Mouse (Mus musculus): ENCODE measurements at regions not wholly inside any gene's neighbourhood (a gene's known extent, or its start where the extent isn't known, plus 50 kb on each side); places are given as distances from the start of the nearest gene placed in this dataset.

GRCm38 (mm10) chr1:193922756-193923155 is 552.7 kb upstream of the Camk1g start:
- ATAC-seq (ENCODE audit: extremely low read depth, insufficient number of reproducible peaks, low FRiP score, poor library complexity, severe bottlenecking): no peak
- no peak for TF ChIP-seq POLR2AphosphoS5 (IDR thresholded peaks at IDR 0.05; ENCODE audit: insufficient replicate concordance, low read depth, low read length)
- TF ChIP-seq TAL1 (conservative IDR thresholded peaks at IDR 0.05; ENCODE audit: low read depth, low read length): no peak
- no peak for TF ChIP-seq GATA2 (IDR thresholded peaks at IDR 0.05; ENCODE audit: borderline replicate concordance, low read depth, low read length)
- TF ChIP-seq GATA1 (IDR thresholded peaks at IDR 0.05; ENCODE audit: borderline replicate concordance, low read length): no peak
- TF ChIP-seq CTCF (IDR thresholded peaks at IDR 0.05; ENCODE audit: low read depth, low read length): no peak
- H3K9me3 ChIP-seq (replicated peaks): no peaks in the 10 kb centered on the region
- DNase-seq (ENCODE audit: low spot score): no peak
- no peaks in the 10 kb centered on the region for H3K36me3 ChIP-seq (replicated peaks)
- no peaks in the 10 kb centered on the region for H3K4me1 ChIP-seq (ENCODE audit: insufficient read depth, low read depth, low read length)
- H3K4me3 ChIP-seq (ENCODE audit: low read depth, low read length): no peak overlapping the region
- no peaks in the 10 kb centered on the region for H3K27me3 ChIP-seq (ENCODE audit: insufficient read depth, low read length)

GRCm38 (mm10) chr1:193919243-193919642 is 549.1 kb upstream of the Camk1g start:
- no peaks in the 10 kb centered on the region for H3K36me3 ChIP-seq (replicated peaks)
- no peaks in the 10 kb centered on the region for H3K9me3 ChIP-seq (replicated peaks)
- TF ChIP-seq GATA2 (IDR thresholded peaks at IDR 0.05; ENCODE audit: borderline replicate concordance, low read depth, low read length) (no peak), TAL1 (conservative IDR thresholded peaks at IDR 0.05; ENCODE audit: low read depth, low read length) (no peak), GATA1 (IDR thresholded peaks at IDR 0.05; ENCODE audit: borderline replicate concordance, low read length) (no peak), POLR2AphosphoS5 (IDR thresholded peaks at IDR 0.05; ENCODE audit: insufficient replicate concordance, low read depth, low read length) (no peak), CTCF (IDR thresholded peaks at IDR 0.05; ENCODE audit: low read depth, low read length) (no peak)
- H3K4me3 ChIP-seq (ENCODE audit: low read depth, low read length): no peak overlapping the region
- no peak for ATAC-seq (ENCODE audit: extremely low read depth, insufficient number of reproducible peaks, low FRiP score, poor library complexity, severe bottlenecking)
- H3K27me3 ChIP-seq (ENCODE audit: insufficient read depth, low read length): no peaks in the 10 kb centered on the region
- no peaks in the 10 kb centered on the region for H3K4me1 ChIP-seq (ENCODE audit: insufficient read depth, low read depth, low read length)
- DNase-seq (ENCODE audit: low spot score): no peak

- no peaks in the 10 kb centered on the region for H3K27me3 ChIP-seq (ENCODE audit: insufficient read depth, low read length)
- DNase-seq (ENCODE audit: low spot score) (no peak), ATAC-seq (ENCODE audit: extremely low read depth, insufficient number of reproducible peaks, low FRiP score, poor library complexity, severe bottlenecking) (no peak; the same call in 1 of the 2 replicates)
- H3K4me3 ChIP-seq (ENCODE audit: low read depth, low read length): no peak overlapping the region
- no peak for TF ChIP-seq CTCF (IDR thresholded peaks at IDR 0.05; ENCODE audit: low read depth, low read length)
- TF ChIP-seq POLR2AphosphoS5 (IDR thresholded peaks at IDR 0.05; ENCODE audit: insufficient replicate concordance, low read depth, low read length): no peak
- TF ChIP-seq TAL1 (conservative IDR thresholded peaks at IDR 0.05; ENCODE audit: low read depth, low read length): no peak
- no peak for TF ChIP-seq GATA2 (IDR thresholded peaks at IDR 0.05; ENCODE audit: borderline replicate concordance, low read depth, low read length)
- TF ChIP-seq GATA1 (IDR thresholded peaks at IDR 0.05; ENCODE audit: borderline replicate concordance, low read length): no peak
- no peaks in the 10 kb centered on the region for H3K9me3 ChIP-seq (replicated peaks)
- peaks cover 2% of the 10 kb centered on the region; the same call in 1 of the 2 replicates for H3K4me1 ChIP-seq (ENCODE audit: insufficient read depth, low read depth, low read length)
- H3K36me3 ChIP-seq (replicated peaks): no peaks in the 10 kb centered on the region
These were observed 535.6 kb upstream of the Camk1g start for GRCm38 (mm10) chr1:193905711-193906110.

DNA sequence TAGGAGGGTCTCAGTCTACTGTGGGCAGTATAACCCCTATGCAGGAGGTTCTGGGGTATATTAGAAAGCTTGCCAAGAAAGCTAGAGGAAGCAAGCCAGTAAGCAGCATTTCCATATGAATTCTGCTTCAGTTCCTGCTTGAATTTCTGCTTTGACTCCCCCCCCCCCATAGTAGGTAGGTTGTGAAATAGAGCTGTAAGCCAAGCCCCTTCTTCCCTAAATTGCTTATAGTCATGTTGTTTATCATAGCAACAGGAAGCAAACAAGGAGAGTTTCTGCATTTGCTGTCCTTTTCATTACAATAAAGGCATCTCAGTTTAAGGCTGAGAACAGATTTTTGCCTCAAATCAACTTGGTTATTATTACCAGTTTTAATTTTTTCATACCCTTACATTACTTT is 524.0 kb upstream of the Camk1g start:
- H3K9me3 ChIP-seq (replicated peaks): no peaks in the 10 kb centered on the region
- ATAC-seq (ENCODE audit: extremely low read depth, insufficient number of reproducible peaks, low FRiP score, poor library complexity, severe bottlenecking): no peak

GRCm38 (mm10) chr1:193876540-193876939 is 506.4 kb upstream of the Camk1g start:
- no peak overlapping the region for H3K4me3 ChIP-seq (ENCODE audit: low read depth, low read length)

More for the DNA sequence above, 524.0 kb upstream of the Camk1g start:
- no peak for DNase-seq (ENCODE audit: low spot score)
- Histone ChIP-seq H3K36me3 (replicated peaks) (no peaks in the 10 kb centered on the region), H3K4me3 (ENCODE audit: low read depth, low read length) (no peak overlapping the region), H3K4me1 (ENCODE audit: insufficient read depth, low read depth, low read length) (no peaks in the 10 kb centered on the region), H3K27me3 (ENCODE audit: insufficient read depth, low read length) (no peaks in the 10 kb centered on the region)
- TF ChIP-seq TAL1 (conservative IDR thresholded peaks at IDR 0.05; ENCODE audit: low read depth, low read length) (no peak), GATA2 (IDR thresholded peaks at IDR 0.05; ENCODE audit: borderline replicate concordance, low read depth, low read length) (no peak)

DNA sequence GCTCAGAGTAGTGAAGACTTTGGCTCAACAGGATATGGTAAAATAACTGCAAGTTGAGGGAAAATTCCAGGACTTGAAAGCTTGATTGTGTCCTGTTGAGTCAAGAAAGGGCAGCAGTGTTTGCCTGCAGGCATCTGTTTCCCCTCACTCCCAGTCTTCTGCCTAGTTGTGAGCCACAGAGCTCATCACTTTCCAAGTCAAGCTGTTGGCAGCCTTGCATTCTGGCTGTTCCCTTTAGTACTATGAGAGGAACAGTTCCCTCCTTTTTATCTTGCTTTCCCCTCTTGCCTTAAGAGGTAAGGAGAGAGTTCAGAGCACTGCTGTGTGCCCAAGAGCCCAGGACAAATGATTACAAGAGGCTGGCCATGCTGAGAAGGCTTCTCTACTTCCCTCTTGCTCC is 506.0 kb upstream of the Camk1g start:
- TF ChIP-seq POLR2AphosphoS5 (IDR thresholded peaks at IDR 0.05; ENCODE audit: insufficient replicate concordance, low read depth, low read length): no peak
- no peak for TF ChIP-seq GATA1 (IDR thresholded peaks at IDR 0.05; ENCODE audit: borderline replicate concordance, low read length)
- no peak for TF ChIP-seq GATA2 (IDR thresholded peaks at IDR 0.05; ENCODE audit: borderline replicate concordance, low read depth, low read length)
- TF ChIP-seq TAL1 (conservative IDR thresholded peaks at IDR 0.05; ENCODE audit: low read depth, low read length): no peak
- TF ChIP-seq CTCF (IDR thresholded peaks at IDR 0.05; ENCODE audit: low read depth, low read length): no peak
- Histone ChIP-seq H3K4me1 (ENCODE audit: insufficient read depth, low read depth, low read length) (no peaks in the 10 kb centered on the region), H3K27me3 (ENCODE audit: insufficient read depth, low read length) (no peaks in the 10 kb centered on the region; the same call in 1 of the 2 replicates), H3K9me3 (replicated peaks) (no peaks in the 10 kb centered on the region), H3K4me3 (ENCODE audit: low read depth, low read length) (no peak overlapping the region), H3K36me3 (replicated peaks) (no peaks in the 10 kb centered on the region)
- DNase-seq (ENCODE audit: low spot score) (no peak), ATAC-seq (ENCODE audit: extremely low read depth, insufficient number of reproducible peaks, low FRiP score, poor library complexity, severe bottlenecking) (no peak)

More at GRCm38 (mm10) chr1:193876540-193876939, 506.4 kb upstream of the Camk1g start:
- H3K36me3 ChIP-seq (replicated peaks): no peaks in the 10 kb centered on the region
- no peaks in the 10 kb centered on the region for H3K4me1 ChIP-seq (ENCODE audit: insufficient read depth, low read depth, low read length)
- ATAC-seq (ENCODE audit: extremely low read depth, insufficient number of reproducible peaks, low FRiP score, poor library complexity, severe bottlenecking): no peak
- H3K9me3 ChIP-seq (replicated peaks): no peaks in the 10 kb centered on the region
- no peak for TF ChIP-seq POLR2AphosphoS5 (IDR thresholded peaks at IDR 0.05; ENCODE audit: insufficient replicate concordance, low read depth, low read length)
- no peak for TF ChIP-seq GATA2 (IDR thresholded peaks at IDR 0.05; ENCODE audit: borderline replicate concordance, low read depth, low read length)
- TF ChIP-seq TAL1 (conservative IDR thresholded peaks at IDR 0.05; ENCODE audit: low read depth, low read length): no peak
- no peak for TF ChIP-seq CTCF (IDR thresholded peaks at IDR 0.05; ENCODE audit: low read depth, low read length)
- no peak for TF ChIP-seq GATA1 (IDR thresholded peaks at IDR 0.05; ENCODE audit: borderline replicate concordance, low read length)
- no peaks in the 10 kb centered on the region; the same call in 1 of the 2 replicates for H3K27me3 ChIP-seq (ENCODE audit: insufficient read depth, low read length)
- no peak for DNase-seq (ENCODE audit: low spot score)
